Mouse (Mus musculus) heart, embryonic 14.5 days (tissue): ENCODE results near the gene Mgat4a. TPM values are rescaled to one million over a fixed set of nuclear protein-coding genes. Genes with fewer than 3 reads are reported as not detected.

ENCODE experiments used
- ATAC-seq: fragments of 200-750 bp; cut with Nextera tagmentation; 2 replicates; pipeline ENCODE4 v1.8.0; 2017; ENCODE audit warnings: low read depth, moderate TSS enrichment; ENCODE audit not compliant: insufficient number of reproducible peaks, insufficient read depth, low FRiP score
- H3K27ac ChIP-seq, 2 experiments: fragments of 200-500 bp in 1 of 2; fragments of 300-500 bp in 1 of 2; sonication (generic) in 1 of 2; replicated peaks in 1 of 2; 2 replicates each; pipeline ENCODE4 v1.5.1; 2012 to 2014; ENCODE audit warnings: low read depth in 2 of 2, low read length in 2 of 2, control low read depth in 1 of 2, mild to moderate bottlenecking in 1 of 2, mixed read lengths in 1 of 2; ENCODE audit not compliant: control insufficient read depth in 1 of 2, insufficient read depth in 1 of 2
- H3K27me3 ChIP-seq: fragments of 300-500 bp; sonication (generic); 2 replicates; pipeline ENCODE4 v1.6.1; 2014; ENCODE audit warnings: mild to moderate bottlenecking, low read length, control low read depth; ENCODE audit not compliant: control insufficient read depth, insufficient read depth
- H3K36me3 ChIP-seq: fragments of 300-500 bp; sonication (generic); 2 replicates; pipeline ENCODE4 v1.6.1; 2014; ENCODE audit warnings: mild to moderate bottlenecking, control low read depth, low read length, mixed read lengths; ENCODE audit not compliant: control insufficient read depth, insufficient read depth
- H3K4me1 ChIP-seq, 2 experiments: fragments of 200-500 bp in 1 of 2; fragments of 300-500 bp in 1 of 2; sonication (generic) in 1 of 2; 2 replicates each; pipeline ENCODE4 v1.6.1; 2012 to 2014; ENCODE audit warnings: low read length in 2 of 2, control low read depth in 1 of 2, mixed read lengths in 1 of 2; ENCODE audit not compliant: control insufficient read depth in 2 of 2, insufficient read depth in 2 of 2
- H3K4me2 ChIP-seq: fragments of 300-500 bp; sonication (generic); 2 replicates; pipeline ENCODE4 v1.6.1; 2014; ENCODE audit warnings: mild to moderate bottlenecking, low read length
- H3K4me3 ChIP-seq, 2 experiments: fragments of 200-500 bp in 1 of 2; fragments of 300-500 bp in 1 of 2; sonication (generic) in 1 of 2; 2 replicates each; pipeline ENCODE4 v1.5.1; 2012 to 2014; ENCODE audit warnings: low read length in 2 of 2, mild to moderate bottlenecking in 2 of 2, control low read depth in 1 of 2, low read depth in 1 of 2, moderate library complexity in 1 of 2; ENCODE audit not compliant: control insufficient read depth in 1 of 2, insufficient read depth in 1 of 2
- H3K9ac ChIP-seq: fragments of 300-500 bp; sonication (generic); 2 replicates; pipeline ENCODE4 v1.6.1; 2014; ENCODE audit warnings: mild to moderate bottlenecking, low read length
- H3K9me3 ChIP-seq: fragments of 300-500 bp; sonication (generic); 2 replicates; pipeline ENCODE4 v1.6.1; 2016; ENCODE audit warnings: low read length, control low read depth; ENCODE audit not compliant: control insufficient read depth
- WGBS: fragments of 180-500 bp; shearing (Covaris S2); extraction: QIAGEN DNeasy Blood & Tissue Kit; methylation state at CpG from one replicate; pipeline ENCODE4 v1.1.7; 2014; 5-methylcytosine and 5-hydroxymethylcytosine counted together
- polyA plus RNA-seq: library from polyadenylated mRNA; unstranded; fragments of >200 nt; fragmentation: Nextera tagmentation; extraction: Ambion mirVana; gene quantifications from 2 replicates; pipeline ENCODE4 v1.2.1, GENCODE M21; 2014

Gene Mgat4a
- polyA plus RNA-seq, 1 experiment from 2014 or later: 5.8 TPM

DNA sequence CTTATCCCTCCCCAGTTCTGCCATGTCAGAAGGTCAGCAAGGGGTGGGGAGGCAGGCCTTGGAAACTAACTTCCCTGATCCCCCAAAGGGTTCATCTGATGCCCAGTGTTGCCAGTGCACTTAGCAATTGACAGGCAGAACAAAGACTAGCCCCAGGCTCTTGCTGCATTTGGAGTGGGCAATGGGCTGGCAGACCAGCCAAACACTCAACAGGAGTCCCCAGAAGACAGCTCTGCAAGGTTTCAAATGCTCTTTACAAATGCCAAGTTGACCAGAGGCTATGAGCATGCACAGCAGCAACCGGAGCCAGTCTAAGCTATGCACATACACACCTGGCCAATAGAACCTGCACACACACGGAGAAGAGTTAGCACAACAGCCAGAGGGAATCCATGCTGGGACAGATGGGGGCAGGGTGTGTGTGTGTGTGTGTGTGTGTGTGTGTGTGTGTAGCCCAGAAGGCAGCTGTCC, 27.8 kb downstream of the Mgat4a start:
- Histone ChIP-seq H3K9me3 (peaks cover 3% of the 10 kb centered on the region; the same call in 1 of the 2 replicates), H3K4me2 (peak overlapping the region; percentile 31; the same call in 1 of the 2 replicates), H3K36me3 (no peaks in the 10 kb centered on the region), H3K9ac (peak overlapping the region; percentile 44; the same call in 1 of the 2 replicates), H3K27ac (peak overlapping the region; percentile 68 to 85), H3K4me3 (no peak overlapping the region), H3K4me1 (peaks cover 15 to 23% of the 10 kb centered on the region in 2 experiments), H3K27me3 (no peaks in the 10 kb centered on the region)
- WGBS: 74% methylated on average over 2 of the region's 2 CpGs
- ATAC-seq: no peak

DNA sequence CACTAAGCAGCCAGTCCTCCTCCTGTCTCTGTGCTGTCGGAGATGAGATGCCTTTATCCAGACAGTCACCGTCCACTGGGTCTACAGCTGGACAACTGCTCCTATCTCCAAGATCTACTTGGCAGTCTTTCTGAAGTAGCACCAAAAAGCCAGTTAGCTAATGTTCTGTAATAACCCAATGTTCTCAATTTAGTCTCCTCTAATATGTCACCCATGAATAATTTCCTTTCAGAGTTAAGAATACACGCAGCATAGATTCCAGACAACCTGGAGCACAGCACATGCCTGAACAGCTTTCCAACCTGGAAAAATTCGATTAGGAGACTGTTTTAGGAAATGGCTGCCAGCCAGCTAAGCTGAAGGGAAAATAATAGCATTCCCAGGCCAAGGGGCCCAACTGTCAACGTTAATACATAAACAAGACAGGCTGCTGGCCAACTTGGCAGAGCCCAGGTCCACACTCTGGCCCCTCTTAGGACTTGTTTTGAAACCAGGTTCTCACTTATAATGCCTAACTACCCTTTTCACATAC, 28.6 kb downstream of the Mgat4a start:
- Histone ChIP-seq H3K9me3 (peaks cover 3% of the 10 kb centered on the region; the same call in 1 of the 2 replicates), H3K27me3 (no peaks in the 10 kb centered on the region), H3K9ac (peak overlapping the region; percentile 44; the same call in 1 of the 2 replicates), H3K36me3 (no peaks in the 10 kb centered on the region), H3K4me3 (no peak overlapping the region), H3K4me2 (peak overlapping the region; percentile 31), H3K27ac (peak overlapping the region; percentile 68 to 85), H3K4me1 (peaks cover 15 to 23% of the 10 kb centered on the region in 2 experiments)
- 12% methylated on average over 5 of the region's 5 CpGs for WGBS
- 0 out of 2 replicates have a peak, but pooled peaks have one; percentile 40 for ATAC-seq

DNA sequence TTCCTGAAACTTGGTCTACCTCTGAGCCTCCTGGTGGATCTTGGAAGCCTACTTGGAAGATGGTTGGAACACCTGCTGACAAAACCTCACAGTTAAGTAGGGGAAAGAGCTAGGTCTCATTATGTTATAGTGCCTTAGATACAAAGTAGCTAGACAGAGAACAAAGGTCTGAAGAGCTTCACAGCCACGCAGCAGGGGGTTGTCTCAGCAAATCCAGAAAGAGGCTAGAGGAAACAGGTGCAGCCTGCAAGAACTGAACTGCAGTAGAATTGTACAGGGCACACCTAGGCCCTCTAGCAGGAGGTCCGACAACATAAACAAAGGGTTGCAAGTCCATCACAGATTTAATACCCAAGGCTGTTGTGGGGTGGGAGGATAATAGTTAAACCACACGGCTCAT, 30.6 kb downstream of the Mgat4a start:
- Histone ChIP-seq H3K27me3 (no peaks in the 10 kb centered on the region), H3K36me3 (no peaks in the 10 kb centered on the region), H3K9me3 (peaks cover 11% of the 10 kb centered on the region; the same call in 1 of the 2 replicates), H3K4me2 (no peak overlapping the region), H3K27ac (no peak overlapping the region), H3K4me1 (peaks cover 15 to 23% of the 10 kb centered on the region in 2 experiments), H3K4me3 (no peak overlapping the region), H3K9ac (no peak overlapping the region)
- 87% methylated on average over 3 of the region's 3 CpGs for WGBS
- ATAC-seq: no peak

DNA sequence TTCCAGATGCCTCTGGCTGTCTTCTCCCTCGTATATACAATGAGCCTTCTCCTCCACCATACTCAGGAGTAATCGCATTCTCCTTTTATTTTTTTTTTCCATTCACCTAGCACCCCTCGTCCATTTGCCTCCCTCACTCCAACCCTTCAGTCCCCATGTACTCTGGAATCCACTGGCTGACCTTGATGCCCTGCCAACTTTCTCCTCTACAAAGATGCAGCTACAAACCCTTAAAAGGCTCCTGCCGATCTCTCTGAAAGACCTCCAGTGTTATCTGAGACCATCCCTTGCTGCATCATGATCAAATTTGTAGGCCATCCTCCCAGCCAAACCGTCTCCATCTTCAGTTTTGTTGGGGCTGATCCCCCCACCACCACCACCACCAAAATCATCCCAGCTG, 31.4 kb downstream of the Mgat4a start:
- H3K9me3 ChIP-seq: peaks cover 11% of the 10 kb centered on the region; the same call in 1 of the 2 replicates
- ATAC-seq: no peak
- no peak overlapping the region for H3K9ac ChIP-seq
- WGBS: 68% methylated on average over 5 of the region's 5 CpGs
- no peak overlapping the region for H3K4me2 ChIP-seq
- H3K4me3 ChIP-seq: no peak overlapping the region
- no peaks in the 10 kb centered on the region for H3K27me3 ChIP-seq
- H3K36me3 ChIP-seq: no peaks in the 10 kb centered on the region
- no peak overlapping the region for H3K27ac ChIP-seq
- H3K4me1 ChIP-seq: peaks cover 15 to 26% of the 10 kb centered on the region in 2 experiments

DNA sequence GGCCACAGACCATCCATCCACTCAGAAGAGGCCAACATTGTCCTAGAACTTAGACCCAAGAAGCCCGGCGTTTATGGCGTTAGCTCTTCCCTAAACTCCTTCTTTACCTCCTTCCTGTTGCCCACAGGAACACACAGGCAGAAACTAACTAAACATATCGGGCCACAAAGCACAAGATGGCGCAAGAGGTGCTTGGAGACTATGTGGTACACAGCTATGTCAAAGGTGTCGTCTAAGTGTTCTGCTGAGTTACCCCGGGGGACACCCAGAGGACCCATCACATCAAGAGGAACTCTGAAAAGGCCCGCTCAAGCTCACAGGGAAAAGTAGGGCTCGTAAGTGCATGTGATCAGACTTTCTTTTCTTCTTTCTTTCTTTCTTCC, 35.5 kb downstream of the Mgat4a start:
- H3K9ac ChIP-seq: no peak overlapping the region

DNA sequence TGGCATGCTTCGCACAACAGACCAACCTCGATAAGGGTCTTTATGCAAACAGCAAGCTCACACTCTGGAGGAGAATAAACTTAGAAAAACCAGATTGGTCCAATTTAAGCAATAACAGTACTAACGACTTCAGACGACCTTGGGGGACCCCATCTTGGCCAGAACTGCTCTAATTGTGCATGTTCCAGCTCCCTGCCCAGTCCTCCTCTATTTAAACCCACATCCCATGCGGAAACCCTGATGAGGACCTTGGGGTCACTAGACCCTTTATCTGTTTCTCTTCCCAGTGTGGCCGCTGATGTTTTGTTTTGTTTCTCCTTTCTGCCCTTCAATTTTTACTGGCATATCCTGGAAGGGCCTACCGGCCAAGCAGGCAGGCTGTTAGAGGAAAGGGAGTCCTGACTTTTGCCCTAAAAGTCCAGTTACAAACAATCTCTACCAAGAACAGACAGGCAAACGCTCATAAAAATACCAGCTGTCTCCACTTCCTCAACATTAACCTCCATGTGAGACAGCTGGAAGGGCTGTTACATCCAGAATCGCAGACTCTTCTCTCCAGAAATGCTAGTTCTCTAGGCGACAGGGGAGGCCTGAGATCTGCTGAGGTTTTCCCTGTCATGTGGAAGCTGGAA, 36.0 kb downstream of the Mgat4a start:
- H3K4me1 ChIP-seq: peaks cover 2 to 12% of the 10 kb centered on the region in 2 experiments; a peak in 3 of 4 replicates
- H3K27me3 ChIP-seq: no peaks in the 10 kb centered on the region
- H3K9me3 ChIP-seq: peaks cover 11% of the 10 kb centered on the region; the same call in 1 of the 2 replicates
- H3K4me2 ChIP-seq: no peak overlapping the region
- no peak overlapping the region for H3K27ac ChIP-seq
- WGBS: 69% methylated on average over 10 of the region's 10 CpGs
- no peak overlapping the region for H3K9ac ChIP-seq
- no peaks in the 10 kb centered on the region for H3K36me3 ChIP-seq
- no peak overlapping the region for H3K4me3 ChIP-seq
- ATAC-seq: no peak

More for the DNA sequence above, 35.5 kb downstream of the Mgat4a start:
- H3K4me3 ChIP-seq: no peak overlapping the region
- no peak overlapping the region for H3K27ac ChIP-seq
- peaks cover 11% of the 10 kb centered on the region; the same call in 1 of the 2 replicates for H3K9me3 ChIP-seq
- no peaks in the 10 kb centered on the region for H3K36me3 ChIP-seq
- H3K27me3 ChIP-seq: no peaks in the 10 kb centered on the region
- no peak overlapping the region for H3K4me2 ChIP-seq
- peaks cover 2 to 12% of the 10 kb centered on the region in 2 experiments; a peak in 3 of 4 replicates for H3K4me1 ChIP-seq
- WGBS: 89% methylated on average over 9 of the region's 9 CpGs
- ATAC-seq: no peak

DNA sequence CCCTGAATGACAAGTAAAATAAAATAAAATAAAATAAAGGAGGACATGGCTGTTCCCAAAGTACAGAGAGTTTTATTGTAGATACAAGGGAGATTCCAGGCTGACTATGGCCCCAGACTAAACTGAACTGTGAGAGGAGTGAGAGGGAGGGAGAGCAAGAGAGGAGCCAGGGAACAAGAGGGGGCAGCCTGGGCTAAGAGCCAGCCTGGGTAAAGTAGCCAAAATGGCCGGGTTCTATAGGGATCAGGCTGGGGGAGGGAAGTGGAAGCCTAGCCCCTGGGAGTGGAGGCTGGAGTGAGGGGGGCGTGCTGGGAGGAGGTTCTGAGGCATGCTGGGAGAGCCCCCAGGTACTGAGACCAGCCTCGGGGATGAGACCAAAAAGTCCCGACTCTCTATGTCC, 37.2 kb downstream of the Mgat4a start:
- Histone ChIP-seq H3K9me3 (peaks cover 11% of the 10 kb centered on the region; the same call in 1 of the 2 replicates), H3K27me3 (no peaks in the 10 kb centered on the region), H3K9ac (no peak overlapping the region), H3K4me1 (peaks cover 2 to 8% of the 10 kb centered on the region in 2 experiments; a peak in 3 of 4 replicates), H3K4me2 (no peak overlapping the region), H3K27ac (no peak overlapping the region), H3K36me3 (no peaks in the 10 kb centered on the region), H3K4me3 (no peak overlapping the region)
- 67% methylated on average over 4 of the region's 4 CpGs for WGBS
- ATAC-seq: no peak
